Mouse (Mus musculus): ENCODE measurements around the gene B3gat2. TPM values are rescaled to one million over a fixed set of nuclear protein-coding genes. Genes with fewer than 3 reads are reported as not detected.
A peak's percentile ranks its signal among the peaks of the same experiment; 100 is the strongest.

B3gat2 gene
- not detected for total RNA-seq (2022)

DNA sequence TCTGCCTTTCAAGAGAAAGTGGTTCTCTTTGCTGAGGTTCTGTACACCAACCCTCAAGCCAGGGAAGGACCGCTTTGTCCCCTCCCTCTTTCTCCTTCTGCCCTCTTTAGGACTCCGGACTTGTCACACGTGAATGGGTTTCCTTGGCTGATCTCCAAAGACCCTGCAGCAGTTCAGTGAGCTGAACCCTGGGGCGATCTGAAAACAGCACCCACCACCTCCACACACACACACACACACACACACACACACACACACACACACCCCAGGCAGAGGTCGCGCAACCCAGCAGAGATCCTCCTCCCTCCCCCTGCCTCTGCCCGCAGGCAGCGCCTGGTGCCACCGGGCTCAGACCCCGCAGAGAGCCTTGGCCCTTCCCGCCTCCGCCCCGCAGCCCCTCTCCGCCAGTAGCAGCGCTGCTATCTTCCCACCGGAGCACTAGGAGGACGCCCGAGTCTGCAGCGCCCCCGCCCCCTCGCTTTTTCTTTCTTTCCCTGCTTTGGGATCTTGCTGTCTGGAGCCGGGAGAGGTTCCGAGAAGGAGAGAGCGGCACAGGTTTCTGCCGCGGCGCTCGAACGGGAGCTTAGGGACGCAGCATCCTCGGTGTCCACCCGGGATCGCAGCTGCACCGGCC is at the start of gene B3gat2:
Gene B3gat2, plus strand, starts transcription at position 252 of the 634 bp plus-strand sequence.
- DNase-seq (ENCODE audit: low spot score), result no peak

DNA sequence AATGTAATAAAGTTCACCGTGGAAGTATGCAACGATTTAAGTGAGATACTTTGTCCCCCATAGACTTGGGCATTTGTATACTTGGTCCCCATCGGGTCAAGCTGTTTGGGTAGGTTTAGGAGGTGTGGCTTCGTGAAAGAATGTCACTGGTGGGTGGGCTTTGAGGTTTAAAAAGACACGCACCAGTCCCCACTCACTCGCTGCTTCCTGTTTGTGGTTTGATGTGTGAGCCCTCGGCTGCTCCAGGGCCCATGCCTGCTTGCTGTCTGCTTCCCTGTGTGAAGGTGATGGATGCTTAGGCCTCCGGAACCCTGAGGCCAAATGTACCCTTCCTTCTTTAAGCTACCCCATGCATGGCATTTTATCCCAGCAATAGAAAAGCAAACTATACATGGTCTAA is 41.2 kb upstream of the B3gat2 start:
- DNase-seq (ENCODE audit: low spot score), result no peak

DNA sequence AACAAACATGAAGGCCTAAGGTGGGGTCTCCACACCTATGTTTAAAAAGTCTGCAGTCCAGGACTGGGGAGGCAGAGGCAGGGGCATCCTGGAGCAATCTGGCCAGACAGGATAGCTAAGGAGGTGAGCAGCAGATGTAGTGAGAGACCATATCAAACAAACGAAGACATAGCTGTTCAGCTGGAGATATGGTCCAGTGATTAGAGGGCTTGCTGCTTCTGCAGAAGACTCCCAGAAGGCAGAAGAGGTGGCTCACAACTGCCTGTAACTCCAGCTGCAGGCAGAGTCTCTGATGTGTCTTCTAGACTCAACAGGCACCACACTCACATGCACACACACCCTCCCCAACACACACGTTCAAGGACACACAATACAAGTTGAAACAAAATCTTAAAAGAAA is 40.5 kb upstream of the B3gat2 start:
- no peak for DNase-seq (ENCODE audit: low spot score)

DNA sequence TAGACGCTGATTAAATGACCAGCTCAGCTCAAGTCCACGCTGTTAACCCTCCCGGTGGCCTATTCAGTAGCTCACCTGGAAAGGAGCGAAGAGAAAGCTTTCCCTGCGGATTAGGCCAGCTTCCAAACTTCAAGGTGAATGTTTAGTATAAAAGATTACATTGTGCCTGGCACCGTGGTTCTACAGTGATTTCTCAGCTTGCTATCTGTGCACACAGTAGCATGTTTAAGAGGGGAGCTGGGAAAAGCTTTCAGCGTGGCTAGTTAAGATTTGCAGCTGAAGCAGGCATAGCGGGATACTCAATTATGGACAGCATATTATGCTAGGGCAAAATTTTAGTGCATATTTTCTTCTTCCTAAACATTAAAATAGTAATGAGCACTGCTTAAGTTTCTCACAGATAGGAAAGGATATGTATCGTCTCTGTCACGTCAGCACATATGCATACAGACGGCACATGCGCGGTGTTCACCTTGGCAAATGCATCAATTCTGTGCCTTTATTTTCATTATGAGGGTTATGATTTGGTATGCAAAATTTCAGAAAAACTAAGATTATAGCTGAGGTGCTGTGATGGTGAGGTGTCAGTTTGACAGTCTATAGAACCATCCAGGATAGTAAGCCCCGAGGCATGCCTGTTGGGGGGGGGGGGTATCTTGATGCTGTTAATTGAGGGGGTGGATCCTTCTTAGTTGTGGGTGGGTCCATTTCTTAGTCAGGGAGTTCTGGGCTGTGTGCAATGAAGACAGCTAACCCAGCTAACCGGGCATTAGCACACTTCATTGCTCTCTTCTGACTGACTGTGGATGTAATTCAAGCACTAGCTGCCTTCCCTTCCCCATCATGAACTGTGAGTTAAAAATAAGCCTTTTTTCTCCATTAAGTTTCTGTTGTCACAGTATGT is 38.8 kb upstream of the B3gat2 start:
- no peak for DNase-seq (ENCODE audit: low spot score)

DNA sequence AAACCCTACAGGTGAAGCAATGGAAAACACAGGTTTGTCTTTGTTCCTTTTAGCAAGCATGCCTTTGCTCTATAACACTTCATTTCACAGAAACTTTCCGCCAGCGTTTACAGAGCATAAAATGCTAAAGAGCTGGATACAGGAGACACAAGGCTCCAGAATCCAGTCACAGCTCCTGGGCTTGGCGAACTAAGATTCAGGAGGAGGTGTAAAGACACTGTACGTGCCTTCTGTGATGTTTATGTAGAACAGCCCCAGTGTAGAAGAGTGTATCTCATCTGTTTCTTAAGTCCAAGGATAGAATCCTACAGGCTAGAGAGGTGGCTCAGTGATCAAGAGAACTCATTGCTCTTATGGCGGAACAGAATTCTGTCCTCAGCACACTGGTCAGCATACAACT is 30.2 kb upstream of the B3gat2 start:
- no peak for DNase-seq (ENCODE audit: low spot score)

DNA sequence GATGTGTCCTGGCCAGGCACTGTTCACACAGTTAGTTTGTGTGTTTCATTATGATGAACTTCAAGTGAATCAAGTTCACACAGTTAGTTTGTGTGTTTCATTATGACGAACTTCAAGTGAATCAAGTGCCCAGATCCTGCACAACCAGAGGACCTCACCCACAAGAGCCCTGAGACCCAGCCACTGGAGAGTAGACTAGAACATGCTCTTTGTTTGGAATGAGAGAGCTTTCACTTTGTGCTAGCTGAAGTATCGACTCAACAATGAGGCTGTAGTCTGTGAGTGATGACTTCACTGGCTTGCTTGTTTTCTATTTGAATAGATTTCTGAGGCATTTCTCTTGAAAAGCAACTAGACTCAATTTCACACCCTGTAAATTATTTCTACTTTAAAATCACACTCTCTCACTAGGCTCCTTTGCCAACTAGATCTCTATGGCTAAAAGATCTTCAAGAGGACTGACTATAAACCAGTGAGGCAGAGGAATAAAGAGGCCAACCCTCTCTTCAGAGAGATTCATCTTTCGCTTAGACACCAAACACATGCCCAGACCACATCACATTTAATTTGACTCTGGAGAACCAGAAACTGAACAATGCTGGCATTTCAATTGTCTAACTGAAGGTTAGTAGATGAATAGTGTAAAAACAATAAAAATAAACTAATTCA is 10.6 kb upstream of the B3gat2 start:
- DNase-seq (ENCODE audit: low spot score), result no peak

DNA sequence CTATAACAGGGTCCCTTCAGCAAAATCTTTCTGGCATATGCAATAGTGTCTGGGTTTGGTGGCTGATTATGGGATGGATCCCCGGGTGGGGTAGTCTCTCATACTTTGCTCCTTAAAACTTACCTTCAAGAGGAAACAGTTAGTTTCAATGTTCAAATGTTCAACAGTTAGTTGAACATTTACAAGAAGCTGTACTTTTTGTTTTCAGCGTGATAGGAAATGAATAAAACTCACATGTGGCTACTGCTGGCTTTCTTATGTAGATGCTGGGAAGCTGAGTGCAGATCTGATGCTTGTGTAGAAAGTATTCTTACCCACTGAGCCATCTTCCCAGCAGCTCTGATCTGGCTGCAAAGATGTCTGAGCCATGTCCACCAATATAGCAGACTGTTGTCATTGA is 8.5 kb upstream of the B3gat2 start:
- no peak for DNase-seq (ENCODE audit: low spot score)

DNA sequence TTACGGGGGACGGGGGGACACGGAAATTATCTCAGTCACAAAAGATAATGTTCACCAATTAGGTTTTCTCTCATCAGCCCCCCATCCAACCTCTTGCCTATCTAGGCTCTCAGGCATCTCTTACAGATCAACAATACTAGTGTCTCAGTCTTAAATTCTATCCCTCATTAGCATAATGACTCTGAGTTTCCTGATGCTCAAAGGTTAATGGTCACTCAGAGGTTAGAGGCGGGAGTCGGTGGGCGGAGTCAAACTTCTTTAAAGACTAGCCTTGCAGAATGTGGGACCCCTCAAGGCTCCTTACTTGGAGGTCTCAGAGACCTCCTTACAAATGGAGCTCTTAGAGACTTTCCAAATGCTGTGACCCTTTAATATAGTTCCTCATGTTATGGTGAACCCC is 8.0 kb upstream of the B3gat2 start:
- DNase-seq (ENCODE audit: low spot score), result no peak

DNA sequence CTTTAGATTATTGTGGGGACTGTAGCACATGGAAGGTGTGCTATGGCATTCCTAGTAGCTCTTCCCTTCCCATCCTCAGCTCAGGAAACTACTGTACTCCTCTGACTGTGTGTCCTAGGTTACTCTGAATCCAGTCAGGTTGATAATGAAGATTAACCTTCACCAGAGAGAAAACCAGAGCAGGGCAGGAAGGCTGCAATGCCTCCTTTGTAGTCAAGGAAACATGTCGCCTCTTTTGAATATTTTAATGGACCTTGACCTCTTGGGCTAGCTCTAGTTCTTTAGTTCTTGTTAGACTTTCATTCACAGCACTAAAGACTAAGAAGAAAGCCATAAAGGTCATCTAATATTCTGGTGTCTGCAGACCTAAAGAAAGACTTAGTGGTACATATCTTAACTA is 7.2 kb upstream of the B3gat2 start:
- no peak for DNase-seq (ENCODE audit: low spot score)

DNA sequence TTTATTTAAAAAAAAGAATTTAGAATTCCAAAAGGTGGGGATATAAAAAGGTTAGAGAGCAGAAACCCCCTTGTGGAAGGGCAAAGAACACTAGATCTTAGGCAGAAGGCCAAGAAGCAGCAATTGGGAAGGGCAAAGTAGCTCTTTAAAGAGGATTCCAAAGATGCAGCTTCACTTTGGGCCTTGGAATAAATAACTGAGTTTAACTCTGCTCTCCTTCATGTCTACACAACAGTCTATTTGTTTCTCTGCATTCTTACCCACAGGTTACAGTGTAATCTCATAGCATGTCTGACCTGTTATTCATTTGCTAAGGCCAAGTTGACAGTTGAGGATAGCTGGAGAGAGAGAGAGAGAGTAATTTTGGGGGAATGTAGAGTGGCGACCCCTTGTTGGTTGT is 6.6 kb upstream of the B3gat2 start:
- DNase-seq (ENCODE audit: low spot score), result no peak

DNA sequence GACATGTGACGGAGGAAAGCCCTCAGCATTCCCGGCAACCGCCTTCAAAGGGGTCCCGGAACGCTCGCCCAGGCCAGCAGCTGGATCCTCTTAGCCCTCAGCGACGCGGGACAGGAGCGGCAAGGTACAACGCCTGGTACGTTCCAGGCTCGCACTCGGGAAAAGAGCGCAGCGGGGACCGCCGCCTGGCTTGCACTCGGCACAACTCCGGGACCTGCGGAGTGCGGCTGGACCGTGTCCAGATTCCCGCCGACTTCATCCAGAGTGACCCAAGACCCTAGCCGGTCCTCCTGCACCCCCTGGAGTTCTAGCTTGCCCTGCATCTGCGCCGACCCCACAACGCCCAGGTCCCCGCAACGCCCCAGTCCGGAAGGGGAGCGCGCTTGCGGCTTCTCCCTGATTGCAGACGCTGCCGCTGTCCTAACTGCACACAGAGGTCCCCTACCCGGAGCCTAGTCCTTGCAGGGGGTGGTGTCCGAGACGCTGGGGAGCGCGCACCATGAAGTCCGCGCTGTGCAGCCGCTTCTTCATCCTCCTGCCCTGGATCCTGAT is 659 bp downstream of the B3gat2 start:
- no peak for DNase-seq (ENCODE audit: low spot score)

DNA sequence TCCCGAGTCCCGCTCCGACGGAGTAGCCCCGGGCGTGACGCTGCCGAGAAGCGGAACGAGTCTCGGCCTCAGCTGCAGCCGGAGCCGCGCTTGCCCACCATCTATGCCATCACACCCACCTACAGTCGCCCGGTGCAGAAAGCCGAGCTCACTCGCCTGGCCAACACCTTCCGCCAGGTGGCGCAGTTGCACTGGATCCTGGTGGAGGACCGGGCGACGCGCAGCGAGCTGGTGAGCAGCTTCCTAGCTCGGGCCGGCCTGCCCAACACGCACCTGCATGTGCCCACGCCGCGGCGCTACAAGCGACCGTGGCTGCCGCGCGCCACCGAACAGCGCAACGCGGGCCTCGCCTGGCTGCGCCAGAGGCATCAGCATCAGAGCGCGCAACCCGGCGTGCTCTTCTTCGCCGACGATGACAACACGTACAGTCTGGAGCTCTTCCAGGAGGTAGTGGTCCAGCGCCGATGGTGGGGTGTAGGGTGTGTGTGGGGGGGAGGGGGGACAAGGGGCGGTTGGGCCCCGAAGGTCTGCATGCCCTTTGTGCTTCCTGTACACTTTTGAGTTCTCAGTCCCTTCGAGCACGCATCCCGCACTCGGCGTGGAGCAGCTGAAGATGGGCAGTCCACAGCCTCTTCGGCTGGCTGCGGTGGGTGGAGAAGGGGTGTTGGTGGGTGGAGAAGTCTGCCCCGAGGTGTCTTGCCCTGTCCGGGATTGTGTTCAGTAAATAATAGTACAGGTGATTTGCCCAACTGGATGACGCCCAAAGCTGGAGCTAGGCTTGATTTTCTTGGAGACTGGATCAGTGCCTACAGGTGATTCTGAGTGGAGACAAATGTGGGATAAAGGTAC is 1.5 kb downstream of the B3gat2 start:
- DNase-seq (ENCODE audit: low spot score), result peak; percentile 76

DNA sequence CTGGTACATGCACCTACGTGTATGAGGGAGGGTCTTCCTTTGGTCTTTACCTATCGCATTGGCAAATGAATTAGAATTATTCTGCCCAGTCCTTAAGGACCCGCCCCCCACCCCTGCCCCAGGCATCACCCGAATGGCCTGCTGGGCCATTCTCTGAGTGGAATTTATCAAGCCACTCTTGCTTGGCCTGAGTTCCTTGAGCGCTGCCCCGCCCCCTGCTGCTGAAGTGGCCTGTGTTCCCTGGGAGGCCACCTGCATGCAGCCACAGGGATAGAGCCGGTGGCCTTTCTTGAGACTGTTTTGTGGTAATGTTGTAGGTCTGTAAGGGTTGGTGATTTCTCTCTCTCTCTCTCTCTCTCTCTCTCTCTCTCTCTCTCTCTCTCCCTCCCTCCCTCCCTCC is 2.2 kb downstream of the B3gat2 start:
- DNase-seq (ENCODE audit: low spot score), result no peak

DNA sequence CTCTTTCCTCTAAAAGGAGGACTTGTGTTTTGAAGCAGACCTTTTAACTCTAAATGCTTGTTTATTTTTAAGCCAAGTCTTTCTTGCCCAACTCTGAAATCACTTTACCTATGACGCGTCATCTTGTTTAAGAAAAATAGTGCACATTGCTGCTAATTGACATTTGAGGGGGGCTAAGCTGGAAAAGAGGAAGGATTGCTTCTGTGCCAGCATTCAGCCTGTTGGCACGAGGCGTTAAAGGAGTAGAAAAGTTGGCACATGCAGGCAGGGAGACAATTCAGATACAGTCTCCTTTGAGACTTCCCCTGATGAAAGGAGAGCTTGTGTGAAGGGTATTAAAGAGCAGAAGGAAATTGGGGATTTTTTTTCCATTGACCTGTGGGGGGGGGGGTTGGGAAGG is 3.2 kb downstream of the B3gat2 start:
- DNase-seq (ENCODE audit: low spot score), result no peak

DNA sequence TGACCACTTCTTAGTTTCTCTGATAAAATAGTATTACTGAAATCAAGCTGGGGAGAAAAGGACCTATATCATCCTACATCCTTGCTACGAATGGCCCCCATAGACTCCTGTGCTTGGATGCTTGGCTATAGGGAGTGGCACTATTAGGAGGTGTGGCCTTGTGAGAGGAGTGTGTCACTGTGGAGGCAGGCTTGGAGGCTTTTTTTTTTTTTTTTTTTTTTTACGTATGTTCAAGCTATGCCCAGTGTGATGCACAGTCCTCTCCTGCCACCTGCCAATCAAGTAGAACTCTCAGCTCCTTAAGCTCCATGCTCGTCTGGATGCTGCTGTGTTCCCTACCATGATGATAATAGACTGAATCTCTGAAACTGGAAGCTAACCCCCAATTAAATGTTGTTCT is 11.5 kb downstream of the B3gat2 start:
- no peak for DNase-seq (ENCODE audit: low spot score)

DNA sequence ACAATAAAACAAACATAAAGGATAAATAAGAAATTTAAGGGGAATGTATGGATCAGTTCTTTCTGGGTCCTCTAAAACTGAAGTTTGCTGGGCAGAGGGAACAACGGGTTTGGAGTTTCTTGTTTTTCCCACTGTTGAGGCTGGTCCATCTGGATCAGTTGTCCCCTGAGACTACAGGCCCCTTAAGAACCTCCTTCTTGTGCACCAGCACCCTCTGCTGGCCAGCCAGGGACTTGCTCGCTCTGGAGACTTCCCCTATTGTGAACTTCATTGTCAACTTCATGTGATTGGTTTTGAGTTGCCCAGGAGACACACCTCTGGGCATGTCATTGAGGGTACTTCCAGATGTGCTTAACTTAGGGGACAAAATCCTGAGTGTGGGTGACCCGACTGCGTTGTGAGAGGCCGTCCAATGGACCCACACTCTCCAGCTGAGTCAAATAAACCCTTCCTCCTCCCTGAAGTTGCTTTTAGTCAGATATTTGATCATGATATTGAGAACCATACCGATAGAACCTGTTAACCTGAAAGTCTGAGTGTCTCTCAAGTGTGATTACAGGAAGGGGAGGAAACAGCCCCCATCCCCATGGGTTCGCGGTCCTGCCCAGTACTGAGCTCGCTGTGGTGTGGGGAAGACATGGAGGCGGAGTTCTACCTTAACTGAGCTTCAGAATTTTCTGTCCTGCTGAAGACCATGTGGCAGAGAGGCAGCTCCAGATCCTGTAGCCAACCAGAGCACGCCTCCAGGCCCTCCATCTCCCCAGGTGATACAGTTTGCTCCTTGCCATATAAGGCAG is 31.4 kb downstream of the B3gat2 start:
- DNase-seq (ENCODE audit: low spot score), result peak; percentile 49

DNA sequence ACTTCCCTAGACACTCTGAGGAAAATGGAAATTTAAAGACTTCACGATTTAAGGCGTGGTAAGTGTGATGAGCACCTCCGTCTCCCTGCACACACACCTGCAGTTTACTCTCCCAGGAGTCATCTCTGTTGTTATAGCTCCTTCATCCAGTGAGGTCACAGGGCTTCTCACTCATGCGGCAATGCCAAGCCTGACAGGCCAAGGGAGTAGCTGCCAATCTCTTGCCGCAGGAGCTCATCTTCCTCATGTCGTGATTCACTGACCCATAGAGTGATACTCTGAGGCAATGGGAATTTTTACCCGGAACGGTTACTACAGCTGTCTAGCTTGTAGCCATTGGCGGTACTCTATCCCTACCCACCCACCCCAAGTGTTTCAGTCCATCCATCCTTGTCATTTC is 36.8 kb downstream of the B3gat2 start:
- no peak for DNase-seq (ENCODE audit: low spot score)

DNA sequence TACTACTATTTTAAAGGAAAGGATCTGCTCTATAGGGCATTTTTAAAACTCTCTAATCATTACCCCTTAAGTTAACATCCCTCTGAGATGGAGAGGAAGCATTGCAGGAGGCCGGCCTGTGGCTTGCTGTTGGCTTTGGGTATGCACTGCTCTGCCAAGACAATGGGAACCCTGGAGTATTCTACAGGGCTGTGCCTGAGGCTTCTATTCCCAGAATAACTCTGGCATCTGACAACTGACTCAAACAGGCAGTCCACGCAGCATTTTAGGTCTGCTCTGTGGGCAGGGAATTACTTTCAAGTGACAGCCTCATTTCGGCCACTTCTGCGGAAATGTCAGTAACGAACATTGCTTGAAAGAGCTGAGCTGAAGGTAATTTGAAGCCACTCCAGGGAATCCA is 60.1 kb downstream of the B3gat2 start:
- no peak for DNase-seq (ENCODE audit: low spot score)

DNA sequence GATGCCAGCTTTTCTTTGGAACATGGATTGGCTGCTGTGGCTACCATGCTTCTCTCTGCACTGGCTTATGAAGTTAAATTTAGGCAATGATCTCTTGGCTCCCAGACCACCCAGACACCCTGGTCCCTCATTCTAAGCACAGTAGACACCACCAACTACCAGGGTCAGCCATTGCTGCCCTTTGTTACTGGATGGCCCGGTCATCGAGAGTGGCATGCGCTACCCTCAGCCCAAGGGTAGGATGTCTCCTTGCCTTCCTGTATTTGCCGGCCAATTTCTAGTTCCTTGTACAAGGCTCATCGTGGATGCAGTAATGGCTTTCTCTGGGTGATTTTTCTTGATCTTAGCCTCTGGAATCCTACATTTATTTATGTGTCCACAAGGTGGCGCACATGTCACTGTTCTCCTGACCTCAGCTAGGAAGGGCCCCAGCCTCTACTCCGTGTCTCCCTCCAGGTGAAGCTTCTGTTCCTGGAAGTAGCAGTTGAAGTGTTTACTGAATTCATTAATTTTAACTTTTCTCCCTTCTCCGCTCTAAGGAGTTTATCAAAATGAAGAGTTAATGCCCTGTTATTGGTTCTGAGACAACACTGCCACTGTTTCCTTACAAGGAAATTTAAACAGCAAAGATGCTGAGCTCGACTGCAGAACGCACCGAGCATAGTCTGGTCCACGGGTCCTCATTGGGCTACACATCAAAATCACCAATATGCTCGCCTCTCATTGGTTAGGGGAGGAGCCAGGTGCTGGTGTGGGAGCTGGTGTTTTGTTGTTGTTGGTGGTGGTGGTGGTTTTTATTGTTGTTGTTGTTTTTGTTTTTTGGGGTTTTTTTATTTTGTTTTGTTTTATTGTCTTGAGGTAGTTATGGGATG is 65.6 kb downstream of the B3gat2 start:
- DNase-seq (ENCODE audit: low spot score), result peak; percentile 19

DNA sequence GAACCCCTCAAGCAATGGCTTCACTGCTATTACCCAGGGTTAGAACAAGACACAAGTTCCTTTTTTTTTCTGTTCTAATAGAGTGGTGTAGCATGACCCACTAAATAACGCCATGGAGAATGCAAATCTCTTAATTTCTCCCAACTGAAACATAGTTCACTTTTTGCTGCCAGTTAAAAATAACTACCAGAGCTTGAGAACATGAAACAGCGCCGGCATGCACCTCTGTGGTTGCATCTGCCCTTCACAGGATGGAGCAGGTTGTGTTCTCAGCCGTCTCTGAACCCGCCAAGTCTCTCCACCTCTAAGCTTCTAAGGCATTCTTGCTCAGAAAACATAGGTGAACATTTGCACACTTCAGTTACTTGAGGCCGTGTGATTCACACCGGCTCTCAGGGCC is 72.7 kb downstream of the B3gat2 start:
- DNase-seq (ENCODE audit: low spot score), result no peak

All from heart, adult 8-10 months (tissue).